Mouse (Mus musculus): ENCODE data around the gene Tfe3. TPM values are rescaled to one million over a fixed set of nuclear protein-coding genes. Genes with fewer than 3 reads are reported as not detected.
"Not testable (repeated sequence)": the region's sequence is repeated elsewhere in the genome, so short reads cannot be mapped to it uniquely, and the experiment has no call there.

Tfe3 gene
- 31.7 and 36.5 TPM in 2 replicates for polyA plus RNA-seq (2016; fragmentation: Nextera tagmentation; extraction: Ambion mirVana)

GRCm38 (mm10) chrX:7762137-7762920 is at the start of gene Tfe3:
Gene Tfe3 (plus strand): TSS chrX:7762560.
- peak; percentile 90 for DNase-seq (ENCODE audit: low spot score)
- Histone ChIP-seq H3K27me3 (ENCODE audit: insufficient read depth, poor library complexity, severe bottlenecking) (no peaks in the 10 kb centered on the region), H3K9me3 (peaks cover 16% of the 10 kb centered on the region), H3K4me1 (replicated peaks) (peaks cover 23% of the 10 kb centered on the region), H3K27ac (peak within 1 kb of the TSS; percentile 86), H3K36me3 (peaks cover 16% of the 10 kb centered on the region), H3K4me3 (peak within 1 kb of the TSS; percentile 72)
- WGBS, result 19% methylated on average over 38 of the region's 38 CpGs

GRCm38 (mm10) chrX:7713764-7714134 is 48.6 kb upstream of the Tfe3 start:
- WGBS, result 24% methylated on average over 6 of the region's 12 CpGs
- peak overlapping the region; percentile 50 for H3K4me3 ChIP-seq
- H3K27ac ChIP-seq, result peak overlapping the region; percentile 69
- H3K36me3 ChIP-seq; DNase-seq (ENCODE audit: low spot score); H3K4me1 ChIP-seq (replicated peaks); H3K9me3 ChIP-seq; H3K27me3 ChIP-seq (ENCODE audit: insufficient read depth, poor library complexity, severe bottlenecking): not testable (repeated sequence)

GRCm38 (mm10) chrX:7714135-7714899 is 48.0 kb upstream of the Tfe3 start, which contains the start of gene Wdr45:
Gene Wdr45 (plus strand): TSS chrX:7714333.
- H3K4me3 ChIP-seq, result peak within 1 kb of the TSS; percentile 50
- not testable (repeated sequence) for H3K4me1 ChIP-seq (replicated peaks); H3K27me3 ChIP-seq (ENCODE audit: insufficient read depth, poor library complexity, severe bottlenecking); H3K9me3 ChIP-seq; H3K36me3 ChIP-seq
- H3K27ac ChIP-seq, result peak within 1 kb of the TSS; percentile 86
- DNase-seq (ENCODE audit: low spot score), result peak; percentile 90
- 15% methylated on average over 57 of the region's 60 CpGs for WGBS

GRCm38 (mm10) chrX:7716058-7716457 is 46.3 kb upstream of the Tfe3 start:
- DNase-seq (ENCODE audit: low spot score); H3K4me1 ChIP-seq (replicated peaks); H3K27ac ChIP-seq; H3K27me3 ChIP-seq (ENCODE audit: insufficient read depth, poor library complexity, severe bottlenecking); H3K9me3 ChIP-seq; H3K36me3 ChIP-seq; H3K4me3 ChIP-seq: not testable (repeated sequence)
- 23% methylated on average over 1 of the region's 1 CpGs for WGBS

- WGBS, result 22% methylated on average over 22 of the region's 22 CpGs
- Histone ChIP-seq H3K4me1 (replicated peaks) (peaks cover 7% of the 10 kb centered on the region), H3K27me3 (ENCODE audit: insufficient read depth, poor library complexity, severe bottlenecking) (no peaks in the 10 kb centered on the region), H3K4me3 (peak within 1 kb of the TSS; percentile 65), H3K36me3 (peaks cover 22% of the 10 kb centered on the region), H3K9me3 (0 out of 2 replicates have a peak, but pooled peaks cover 3% of the 10 kb centered on the region), H3K27ac (peak within 1 kb of the TSS; percentile 95)
- peak; percentile 73 for DNase-seq (ENCODE audit: low spot score)
Measured at GRCm38 (mm10) chrX:7721514-7722281, 40.7 kb upstream of the Tfe3 start, which contains the start of gene Gm45208. Gene Gm45208 (plus strand): TSS chrX:7722245.

- 32% methylated on average over 11 of the region's 11 CpGs for WGBS
- H3K27me3 ChIP-seq (ENCODE audit: insufficient read depth, poor library complexity, severe bottlenecking), result no peaks in the 10 kb centered on the region
- peaks cover 27% of the 10 kb centered on the region for H3K36me3 ChIP-seq
- H3K9me3 ChIP-seq, result peaks cover 7% of the 10 kb centered on the region; the same call in 1 of the 2 replicates
- no peak for DNase-seq (ENCODE audit: low spot score)
- peak overlapping the region; percentile 95 for H3K27ac ChIP-seq
- H3K4me3 ChIP-seq, result peak overlapping the region; percentile 65
- H3K4me1 ChIP-seq (replicated peaks), result peaks cover 7% of the 10 kb centered on the region
Measured at GRCm38 (mm10) chrX:7722282-7722611, 40.1 kb upstream of the Tfe3 start.

GRCm38 (mm10) chrX:7722691-7723090 is 39.7 kb upstream of the Tfe3 start:
- 29% methylated on average over 4 of the region's 4 CpGs for whole genome bisulfite sequencing
- Histone ChIP-seq H3K4me1 (replicated peaks) (peaks cover 9% of the 10 kb centered on the region), H3K36me3 (peaks cover 27% of the 10 kb centered on the region), H3K27me3 (ENCODE audit: insufficient read depth, poor library complexity, severe bottlenecking) (no peaks in the 10 kb centered on the region), H3K27ac (no peak overlapping the region), H3K9me3 (peaks cover 7% of the 10 kb centered on the region; the same call in 1 of the 2 replicates), H3K4me3 (peak overlapping the region; percentile 65)
- no peak for DNase-seq (ENCODE audit: low spot score)

- Histone ChIP-seq H3K4me1 (replicated peaks) (peaks cover 15% of the 10 kb centered on the region), H3K36me3 (peaks cover 27% of the 10 kb centered on the region), H3K27me3 (ENCODE audit: insufficient read depth, poor library complexity, severe bottlenecking) (no peaks in the 10 kb centered on the region), H3K9me3 (peaks cover 7% of the 10 kb centered on the region; the same call in 1 of the 2 replicates), H3K27ac (no peak overlapping the region), H3K4me3 (no peak overlapping the region)
- no peak for DNase-seq (ENCODE audit: low spot score)
- 89% methylated on average over 7 of the region's 7 CpGs for WGBS
Measured at GRCm38 (mm10) chrX:7724135-7724534, 38.2 kb upstream of the Tfe3 start.

- peaks cover 27% of the 10 kb centered on the region for H3K36me3 ChIP-seq
- WGBS, result 85% methylated on average over 12 of the region's 12 CpGs
- no peak overlapping the region for H3K27ac ChIP-seq
- peaks cover 20% of the 10 kb centered on the region for H3K4me1 ChIP-seq (replicated peaks)
- H3K27me3 ChIP-seq (ENCODE audit: insufficient read depth, poor library complexity, severe bottlenecking), result no peaks in the 10 kb centered on the region
- no peak for DNase-seq (ENCODE audit: low spot score)
- peaks cover 7% of the 10 kb centered on the region; the same call in 1 of the 2 replicates for H3K9me3 ChIP-seq
- H3K4me3 ChIP-seq, result no peak overlapping the region
Measured at GRCm38 (mm10) chrX:7725841-7726240, 36.5 kb upstream of the Tfe3 start.

- H3K27me3 ChIP-seq (ENCODE audit: insufficient read depth, poor library complexity, severe bottlenecking), result no peaks in the 10 kb centered on the region
- no peak overlapping the region for H3K4me3 ChIP-seq
- peaks cover 7% of the 10 kb centered on the region; the same call in 1 of the 2 replicates for H3K9me3 ChIP-seq
- H3K4me1 ChIP-seq (replicated peaks), result peaks cover 20% of the 10 kb centered on the region
- H3K36me3 ChIP-seq, result peaks cover 27% of the 10 kb centered on the region
- no peak overlapping the region for H3K27ac ChIP-seq
- WGBS, result 91% methylated on average over 13 of the region's 13 CpGs
- DNase-seq (ENCODE audit: low spot score), result no peak
Measured at GRCm38 (mm10) chrX:7727176-7727575, 35.2 kb upstream of the Tfe3 start.

- Histone ChIP-seq H3K4me3 (peak within 1 kb of the TSS; percentile 57), H3K36me3 (peaks cover 32% of the 10 kb centered on the region), H3K9me3 (peaks cover 7% of the 10 kb centered on the region; the same call in 1 of the 2 replicates), H3K27ac (peak within 1 kb of the TSS; percentile 77), H3K27me3 (ENCODE audit: insufficient read depth, poor library complexity, severe bottlenecking) (no peaks in the 10 kb centered on the region), H3K4me1 (replicated peaks) (peaks cover 13% of the 10 kb centered on the region)
- 22% methylated on average over 42 of the region's 42 CpGs for WGBS
- DNase-seq (ENCODE audit: low spot score), result peak; percentile 78
Measured at GRCm38 (mm10) chrX:7728215-7728921, 34.0 kb upstream of the Tfe3 start, which contains the start of gene Praf2. Gene Praf2 (plus strand): TSS chrX:7728439.

- 32% methylated on average over 4 of the region's 4 CpGs for WGBS
- DNase-seq (ENCODE audit: low spot score), result no peak
- Histone ChIP-seq H3K27ac (peak overlapping the region; percentile 77), H3K4me1 (replicated peaks) (peaks cover 18% of the 10 kb centered on the region), H3K9me3 (peaks cover 10% of the 10 kb centered on the region; the same call in 1 of the 2 replicates), H3K4me3 (peak overlapping the region; percentile 57), H3K27me3 (ENCODE audit: insufficient read depth, poor library complexity, severe bottlenecking) (no peaks in the 10 kb centered on the region), H3K36me3 (peaks cover 32% of the 10 kb centered on the region)
Measured at GRCm38 (mm10) chrX:7728922-7729265, 33.5 kb upstream of the Tfe3 start.
